Mouse (Mus musculus) E14TG2a.4 (cell line): ENCODE data around the gene Gba2.

Source experiments
- CTCF ChIP-seq: conservative IDR thresholded peaks from 2 replicates; pipeline ENCODE4 v1.5.1; 2014; ENCODE audit warnings: low read length
- NANOG ChIP-seq: IDR thresholded peaks from 2 replicates; pipeline ENCODE4 v1.6.1; 2014; ENCODE audit warnings: borderline replicate concordance, low read length, mixed read lengths

GRCm38 (mm10) chr4:43533270-43533669 lies 45.4 kb downstream of the Gba2 start:
- TF ChIP-seq CTCF (no peak), NANOG (no peak)
